Mouse (Mus musculus) CH12.LX (cell line): ENCODE data around the gene Skp2.

Experiments used
- CTCF ChIP-seq, 2 experiments: IDR thresholded peaks in 1 of 2; conservative IDR thresholded peaks in 1 of 2; 2 replicates each; pipeline ENCODE4 v1.5.1; 2011 to 2012; ENCODE audit warnings: low read depth in 2 of 2, low read length in 2 of 2, improper control_type of control experiment in 1 of 2, inconsistent platforms in 1 of 2, mild to moderate bottlenecking in 1 of 2, moderate library complexity in 1 of 2
- E2F4 ChIP-seq: IDR thresholded peaks from 2 replicates; pipeline ENCODE4 v1.6.1; 2011; ENCODE audit warnings: low read depth, low read length, improper control_type of control experiment; ENCODE audit not compliant: insufficient replicate concordance
- TCF12 ChIP-seq: IDR thresholded peaks from 2 replicates; pipeline ENCODE4 v1.6.1; 2014; ENCODE audit warnings: low read depth, mild to moderate bottlenecking, inconsistent platforms, low read length, improper control_type of control experiment

DNA sequence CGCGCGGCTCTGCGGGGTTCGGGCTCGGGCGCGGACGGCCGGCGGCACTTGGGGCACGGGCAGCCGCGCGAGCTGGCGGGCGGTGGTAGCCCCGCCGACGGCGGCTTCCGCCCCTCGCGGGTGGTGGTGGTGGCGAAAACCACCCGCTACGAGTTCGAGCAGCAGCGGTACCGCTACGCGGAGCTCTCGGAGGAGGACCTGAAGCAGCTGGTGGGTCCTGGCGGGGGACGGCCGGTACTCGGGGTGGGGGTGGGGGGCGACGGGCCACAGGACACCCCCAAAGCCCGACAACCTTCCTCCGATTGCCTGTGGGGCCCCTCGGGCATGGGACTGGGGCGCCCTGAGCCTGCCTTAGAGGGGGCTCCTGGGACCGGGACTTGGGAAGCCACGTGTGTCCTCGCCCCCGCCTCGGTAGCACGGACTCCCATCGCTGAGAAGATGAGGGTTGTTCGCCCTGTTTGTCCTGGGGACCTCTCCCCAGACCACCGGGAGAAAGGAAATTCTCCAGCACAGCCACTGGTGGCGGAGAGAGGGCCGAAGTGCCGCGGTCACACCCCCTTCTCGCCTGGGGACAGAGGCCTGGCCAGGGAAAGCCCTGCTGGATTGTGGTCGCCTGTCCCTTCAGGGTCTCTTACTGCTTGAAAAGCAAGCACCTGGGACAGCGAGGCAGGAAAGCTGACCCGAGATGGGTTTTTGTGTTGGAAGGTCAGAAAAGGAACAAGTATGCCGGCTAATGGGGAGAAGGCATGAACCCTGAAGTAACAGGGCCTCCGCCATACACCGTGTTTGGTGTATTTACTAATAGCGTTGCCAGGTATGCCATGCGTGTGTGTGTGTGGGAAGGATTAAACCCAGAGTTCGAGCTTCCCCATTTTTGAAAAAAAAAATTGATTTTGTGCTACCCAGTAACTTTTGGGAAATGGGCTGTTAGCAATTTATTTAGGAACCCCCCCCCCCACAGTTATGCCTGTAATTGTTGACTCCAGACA, 83.4 kb downstream of the Skp2 start:
- TF ChIP-seq CTCF (conservative IDR thresholded peaks at IDR 0.05 in 1 of 2, IDR thresholded peaks at IDR 0.05 in 1 of 2; ENCODE audit: low read depth in 2 of 2, low read length in 2 of 2) (no peak), E2F4 (no peak), TCF12 (no peak)
